Mouse (Mus musculus): ENCODE results near the gene Gan.

Gene Gan

GRCm38 (mm10) chr8:117248341-117248740, 90.4 kb downstream of the Gan start:
- CTCF ChIA-PET: no interaction called here

GRCm38 (mm10) chr8:117251086-117251681, 93.2 kb downstream of the Gan start:
- CTCF ChIA-PET: no interaction called here

GRCm38 (mm10) chr8:117252650-117253049, 94.7 kb downstream of the Gan start:
- CTCF ChIA-PET: no interaction called here

GRCm38 (mm10) chr8:117253390-117254269, 95.7 kb downstream of the Gan start:
- CTCF ChIA-PET: no interaction called here

DNA sequence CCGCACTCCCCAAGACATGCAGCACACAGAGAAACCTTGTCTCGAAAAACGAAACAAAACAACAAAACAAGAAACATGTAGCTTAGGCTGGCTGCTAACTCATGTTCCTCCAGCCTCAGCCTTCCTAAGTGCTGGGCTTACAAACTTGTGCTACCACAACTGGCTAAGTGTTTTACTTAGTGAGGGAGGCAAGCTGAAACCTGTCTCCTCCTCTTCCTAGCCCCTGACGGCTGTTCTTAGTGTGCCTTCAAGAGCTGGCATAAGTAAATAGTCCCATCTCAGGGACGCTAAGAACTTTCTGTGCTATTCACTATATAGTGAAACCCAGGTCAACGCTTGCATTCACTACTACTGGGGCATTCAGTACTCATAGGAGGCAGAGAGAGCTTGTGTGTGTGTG, 96.6 kb downstream of the Gan start:
- CTCF ChIA-PET: interaction anchor here (0.5 to 0.6 kb wide), 2 partner anchors 52 to 108 kb away, joined by 3 to 5 read pairs; no protein-coding TSS in a partner anchor

DNA sequence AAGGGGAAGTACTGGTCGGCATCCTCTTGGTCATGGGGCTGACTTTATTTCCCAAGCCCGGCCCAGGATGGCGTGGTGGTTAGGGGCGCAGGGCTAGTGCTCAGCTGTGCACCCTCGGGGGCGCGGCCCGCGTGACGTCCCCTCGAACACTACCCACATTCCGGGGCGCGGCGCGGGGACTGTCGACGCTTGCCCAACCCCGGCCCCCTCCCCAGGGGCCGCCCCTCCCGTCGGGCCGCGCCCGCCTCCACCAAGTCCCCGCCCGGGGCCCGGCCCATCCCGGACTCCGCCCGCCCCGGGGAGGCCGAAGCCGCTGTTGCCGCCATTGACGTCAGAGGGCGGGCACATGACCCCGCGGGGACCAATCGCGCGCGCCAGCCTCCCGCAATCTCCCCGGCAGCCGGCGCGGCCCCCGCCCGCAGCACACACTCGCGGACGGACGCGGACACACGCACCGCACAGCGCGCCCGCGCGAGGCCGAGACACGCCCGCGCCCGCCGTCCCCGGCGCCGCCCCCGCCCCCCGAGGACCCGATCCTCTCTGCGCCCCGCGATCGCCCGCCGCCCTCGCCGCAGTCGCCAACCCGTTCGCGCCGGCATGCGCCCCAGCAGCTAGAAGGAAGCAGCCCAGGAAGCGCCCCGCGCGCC, 98.5 kb downstream of the Gan start:
- CTCF ChIA-PET: no interaction called here

DNA sequence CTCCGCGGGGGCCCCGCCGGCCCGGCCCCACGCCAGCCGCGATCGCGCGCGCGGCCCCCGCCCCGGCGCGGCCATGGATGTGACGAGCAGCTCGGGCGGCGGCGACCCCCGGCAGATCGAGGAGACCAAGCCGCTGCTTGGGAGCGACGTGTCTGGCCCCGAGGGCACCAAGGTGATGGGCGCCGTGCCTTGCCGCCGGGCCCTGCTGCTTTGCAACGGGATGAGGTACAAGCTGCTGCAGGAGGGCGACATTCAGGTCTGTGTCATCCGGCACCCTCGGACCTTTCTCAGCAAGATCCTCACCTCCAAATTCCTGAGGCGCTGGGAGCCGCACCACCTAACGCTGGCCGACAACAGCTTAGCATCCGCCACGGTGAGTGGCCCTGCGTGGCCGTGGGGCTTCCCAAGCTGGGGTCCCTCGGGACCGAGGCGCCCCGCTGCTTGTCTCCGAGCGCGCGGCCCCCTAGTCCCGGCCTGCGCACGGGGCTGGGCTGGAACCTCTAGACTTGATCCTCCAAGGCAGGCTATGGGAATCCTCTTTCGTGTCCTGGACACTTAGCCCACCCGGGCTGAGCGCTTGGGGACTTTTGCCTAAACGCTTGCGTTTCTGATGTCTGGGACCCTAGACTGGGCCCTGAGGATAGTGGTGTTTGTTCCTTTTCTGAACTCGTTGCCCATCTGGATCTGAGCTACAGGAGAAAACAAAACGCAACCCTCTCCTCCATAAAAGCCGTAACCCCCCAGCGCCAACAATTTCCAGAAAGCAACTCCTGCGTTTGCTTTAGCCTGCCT, 99.3 kb downstream of the Gan start, which contains the start of gene Cmip:
Gene Cmip (plus strand): TSS at position 36 of the 792 bp plus-strand sequence.
- CTCF ChIA-PET: interaction anchor here (0.6 kb wide), 1 partner anchor 65 kb away, joined by 4 read pairs; no protein-coding TSS in a partner anchor

GRCm38 (mm10) chr8:117257821-117258575, 100.1 kb downstream of the Gan start:
- CTCF ChIA-PET: interaction anchor here (0.6 kb wide), 1 partner anchor 225 kb away, joined by 5 read pairs; no protein-coding TSS in a partner anchor

- CTCF ChIA-PET: interaction anchor here (0.6 kb wide), 1 partner anchor 225 kb away, joined by 5 read pairs; no protein-coding TSS in a partner anchor
Measured at GRCm38 (mm10) chr8:117258576-117259040, 100.7 kb downstream of the Gan start.

- CTCF ChIA-PET: no interaction called here
Measured at GRCm38 (mm10) chr8:117259431-117260001, 101.6 kb downstream of the Gan start.

DNA sequence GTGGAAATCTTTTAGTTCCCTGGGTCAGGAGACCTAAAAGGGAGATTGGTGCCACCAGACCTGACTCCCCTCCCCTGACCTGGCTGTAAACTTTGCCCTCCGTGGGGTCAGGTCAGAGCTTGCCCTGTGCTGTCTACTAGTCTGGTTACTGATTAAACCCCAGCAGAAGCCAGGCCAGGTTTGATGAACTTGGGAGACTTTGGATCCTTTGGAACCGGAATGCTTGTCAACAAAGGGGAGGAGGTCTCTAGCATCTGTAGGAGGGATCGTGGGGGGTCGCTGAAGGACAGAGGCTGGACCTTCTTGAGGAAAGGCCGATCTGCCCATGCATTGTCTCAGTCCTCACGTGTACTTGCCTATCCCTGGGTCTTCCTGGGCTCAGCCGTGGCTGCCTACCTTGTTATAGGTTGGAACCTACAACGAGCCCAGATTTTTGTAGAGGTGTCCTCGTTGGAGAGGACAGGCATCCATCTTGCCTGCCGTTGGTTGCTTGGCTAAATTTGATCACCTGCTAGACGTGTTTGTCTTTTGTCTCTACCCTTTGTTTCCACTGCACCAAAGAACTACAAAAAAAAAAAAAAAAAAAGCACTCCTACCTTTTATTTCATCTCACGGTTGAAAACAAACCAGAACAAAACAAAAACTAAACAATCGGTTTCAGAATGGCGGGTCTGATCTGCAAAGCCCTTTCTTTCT, 102.4 kb downstream of the Gan start:
- CTCF ChIA-PET: no interaction called here

DNA sequence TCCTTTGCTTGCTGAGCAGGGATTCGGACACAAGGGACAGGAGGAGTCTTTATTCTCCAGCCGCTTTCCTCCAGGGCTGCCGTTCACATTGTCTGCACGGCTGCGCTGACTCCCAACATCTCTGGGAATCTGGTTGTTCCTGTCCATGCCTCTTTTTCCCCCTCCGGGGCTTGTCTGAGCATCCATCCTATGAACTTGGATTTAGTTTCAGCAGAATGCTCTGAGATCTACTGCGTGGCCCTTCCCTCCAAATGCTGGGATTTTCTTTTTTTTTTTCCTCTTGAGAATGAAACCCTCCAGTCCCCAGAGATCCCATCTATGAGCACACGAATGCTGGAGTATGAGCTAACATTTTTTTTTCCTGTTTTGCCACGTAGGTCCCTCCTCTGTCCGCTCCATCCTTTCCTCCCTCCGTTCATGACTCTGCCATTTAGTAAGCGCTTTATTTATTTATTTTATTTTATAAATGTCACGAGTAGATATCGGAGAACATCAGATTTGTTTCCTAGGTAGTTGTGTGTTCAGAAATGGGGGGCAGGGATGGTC, 103.1 kb downstream of the Gan start:
- CTCF ChIA-PET: no interaction called here

DNA sequence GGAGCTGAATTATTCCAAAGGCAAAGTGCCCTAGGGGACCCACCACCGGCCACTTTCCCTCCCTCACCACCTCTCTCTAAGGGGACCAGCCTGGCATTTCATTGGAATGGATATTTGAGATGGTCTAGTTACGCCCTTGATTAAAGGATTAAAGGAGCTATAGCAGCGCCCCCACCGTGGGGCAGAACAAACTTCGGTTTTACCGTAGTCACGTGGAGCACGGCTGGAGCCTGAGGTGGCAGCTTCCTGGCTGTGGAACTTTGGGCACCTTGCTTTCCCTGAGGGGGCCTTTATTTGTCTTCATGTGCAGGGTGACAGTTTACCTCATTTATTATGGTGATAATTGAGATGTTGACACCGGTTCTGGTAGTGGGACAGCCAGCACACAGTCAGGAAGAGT, 103.8 kb downstream of the Gan start:
- CTCF ChIA-PET: no interaction called here

GRCm38 (mm10) chr8:117262685-117263084, 104.8 kb downstream of the Gan start:
- CTCF ChIA-PET: interaction anchor here (0.5 to 0.6 kb wide), 2 partner anchors 124 to 238 kb away, joined by 3 to 7 read pairs; no protein-coding TSS in a partner anchor

DNA sequence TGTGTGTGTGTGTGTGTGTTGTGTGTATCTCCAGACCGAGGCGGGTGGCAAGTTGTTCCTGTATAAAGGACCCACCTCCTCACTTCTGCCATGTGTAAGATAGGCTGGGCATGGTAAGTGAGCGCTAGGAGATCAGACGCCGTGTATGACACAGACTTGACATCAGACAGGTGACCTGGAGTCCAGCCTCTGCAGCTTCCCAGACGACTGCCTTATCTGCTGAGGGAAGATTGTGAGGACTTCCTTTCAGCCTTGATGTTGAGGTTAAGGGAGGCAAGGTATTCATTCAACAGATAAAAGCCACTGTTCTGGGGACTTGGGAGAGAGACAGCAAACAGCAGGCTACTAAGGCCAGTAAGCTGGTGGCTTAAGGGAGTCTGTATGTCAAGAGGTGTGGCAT, 105.5 kb downstream of the Gan start:
- CTCF ChIA-PET: no interaction called here

- CTCF ChIA-PET: no interaction called here
Measured at GRCm38 (mm10) chr8:117265079-117265478, 107.1 kb downstream of the Gan start.
